Mouse (Mus musculus) midbrain, postnatal 0 days (tissue): Measurements from ENCODE around the gene Olfr599. TPM values are rescaled to one million over a fixed set of nuclear protein-coding genes. Genes with fewer than 3 reads are reported as not detected.
"Not testable (repeated sequence)": the region's sequence is repeated elsewhere in the genome, so short reads cannot be mapped to it uniquely, and the experiment has no call there.

ENCODE experiments used
- ATAC-seq: fragments of 200-750 bp; cut with Nextera tagmentation; 2 replicates; pipeline ENCODE4 v1.8.0; 2017; ENCODE audit warnings: moderate number of reproducible peaks, mild to moderate bottlenecking, moderate TSS enrichment, moderate library complexity; ENCODE audit not compliant: low FRiP score
- DNase-seq: peaks from one replicate; pipeline ENCODE4 v3.0.0-alpha.2; 2015; ENCODE audit warnings: low spot score
- H3K27ac ChIP-seq: fragments of 300-500 bp; sonication (generic); 2 replicates; pipeline ENCODE4 v1.5.1; 2014; ENCODE audit warnings: low read depth, mild to moderate bottlenecking, low read length, mixed read lengths
- H3K27me3 ChIP-seq: fragments of 300-500 bp; sonication (generic); 2 replicates; pipeline ENCODE4 v1.6.1; 2014; ENCODE audit warnings: low read length, control low read depth, mixed read lengths; ENCODE audit not compliant: insufficient read depth
- H3K36me3 ChIP-seq: fragments of 300-500 bp; sonication (generic); 2 replicates; pipeline ENCODE4 v1.6.1; 2014; ENCODE audit warnings: low read length, control low read depth, mixed read lengths; ENCODE audit not compliant: insufficient read depth
- H3K4me1 ChIP-seq: fragments of 300-500 bp; sonication (generic); 2 replicates; pipeline ENCODE4 v1.6.1; 2014; ENCODE audit warnings: mild to moderate bottlenecking, control low read depth, antibody characterized with exemption, low read length, mixed read lengths; ENCODE audit not compliant: insufficient read depth
- H3K4me2 ChIP-seq: fragments of 300-500 bp; sonication (generic); 2 replicates; pipeline ENCODE4 v1.6.1; 2014; ENCODE audit warnings: low read depth, mild to moderate bottlenecking, low read length, mixed read lengths; ENCODE audit not compliant: poor library complexity, severe bottlenecking
- H3K4me3 ChIP-seq: fragments of 300-500 bp; sonication (generic); 2 replicates; pipeline ENCODE4 v1.5.1; 2014; ENCODE audit warnings: low read depth, mild to moderate bottlenecking, low read length, moderate library complexity
- H3K9ac ChIP-seq: fragments of 300-500 bp; sonication (generic); replicated peaks from 2 replicates; pipeline ENCODE4 v1.6.1; 2014; ENCODE audit warnings: mild to moderate bottlenecking, low read length, moderate library complexity, mixed read lengths; ENCODE audit not compliant: poor library complexity, severe bottlenecking
- H3K9me3 ChIP-seq: fragments of 300-500 bp; sonication (generic); 2 replicates; pipeline ENCODE4 v1.6.1; 2016; ENCODE audit warnings: low read length, control low read depth
- CTCF ChIP-seq: IDR thresholded peaks from 2 replicates; pipeline ENCODE4 v1.5.1; 2016; ENCODE audit warnings: antibody characterized with exemption, mild to moderate bottlenecking
- WGBS: fragments of 180-500 bp; shearing (Covaris S2); extraction: QIAGEN DNeasy Blood & Tissue Kit; methylation state at CpG from one replicate; pipeline ENCODE4 v1.1.7; 2014; 5-methylcytosine and 5-hydroxymethylcytosine counted together
- polyA plus RNA-seq: library from polyadenylated mRNA; unstranded; fragments of >200 nt; fragmentation: Nextera tagmentation; extraction: Ambion mirVana; gene quantifications from 2 replicates; pipeline ENCODE4 v1.2.1, GENCODE M21; 2015
- total RNA-seq: library from RNA; depleted of rRNA; stranded (reverse); fragments of >200 nt; gene quantifications from 2 replicates; pipeline ENCODE4 v1.2.3, GENCODE M21; 2014; rRNA removed

Gene Olfr599
- total RNA-seq (not detected in 2 replicates), polyA plus RNA-seq (not detected in 2 replicates)

- H3K27ac ChIP-seq: no peak within 1 kb of the TSS
- H3K9ac ChIP-seq: no peak within 1 kb of the TSS
- no peak within 1 kb of the TSS for H3K4me3 ChIP-seq
- ATAC-seq (no peak), DNase-seq (no peak)
- TF ChIP-seq CTCF: no peak
- no peaks in the 10 kb centered on the region for H3K9me3 ChIP-seq
- H3K4me1 ChIP-seq: no peaks in the 10 kb centered on the region
- 78% methylated on average over 1 of the region's 1 CpGs for WGBS
- H3K36me3 ChIP-seq: no peaks in the 10 kb centered on the region
- H3K27me3 ChIP-seq: no peaks in the 10 kb centered on the region
- no peak within 1 kb of the TSS for H3K4me2 ChIP-seq
Observed at GRCm38 (mm10) chr7:103335617-103336016, at the start of gene Olfr599. Gene Olfr599 (plus strand): TSS chr7:103335917.

GRCm38 (mm10) chr7:103305348-103305747 lies 30.4 kb upstream of the Olfr599 start, which contains the start of gene Olfr596:
Gene Olfr596 (plus strand): TSS chr7:103305648.
- H3K4me1 ChIP-seq, DNase-seq, H3K4me3 ChIP-seq, H3K4me2 ChIP-seq, H3K27ac ChIP-seq, H3K36me3 ChIP-seq, ATAC-seq, H3K9ac ChIP-seq, H3K9me3 ChIP-seq, H3K27me3 ChIP-seq: not testable (repeated sequence)
- WGBS: 81% methylated on average over 2 of the region's 2 CpGs

- not testable (repeated sequence) for H3K4me3 ChIP-seq, H3K27ac ChIP-seq, H3K27me3 ChIP-seq, H3K36me3 ChIP-seq, H3K9ac ChIP-seq, H3K9me3 ChIP-seq, DNase-seq, H3K4me2 ChIP-seq, ATAC-seq, H3K4me1 ChIP-seq
- 91% methylated on average over 2 of the region's 2 CpGs for WGBS
Observed at GRCm38 (mm10) chr7:103316015-103316414, 19.7 kb upstream of the Olfr599 start, which contains the start of gene Olfr597. Gene Olfr597 (plus strand): TSS chr7:103316315.

- Histone ChIP-seq H3K4me2 (no peak within 1 kb of the TSS), H3K4me1 (no peaks in the 10 kb centered on the region), H3K27ac (no peak within 1 kb of the TSS), H3K4me3 (no peak within 1 kb of the TSS), H3K9me3 (no peaks in the 10 kb centered on the region), H3K9ac (no peak within 1 kb of the TSS), H3K27me3 (no peaks in the 10 kb centered on the region), H3K36me3 (no peaks in the 10 kb centered on the region)
- TF ChIP-seq CTCF: no peak
- DNase-seq: no peak
- no peak for ATAC-seq
Observed at GRCm38 (mm10) chr7:103323268-103323667, 12.4 kb upstream of the Olfr599 start, which contains the start of gene Olfr598. Gene Olfr598 (plus strand): TSS chr7:103323568.

- H3K4me1 ChIP-seq: no peaks in the 10 kb centered on the region
- no peaks in the 10 kb centered on the region for H3K27me3 ChIP-seq
- no peak within 1 kb of the TSS for H3K27ac ChIP-seq
- no peak within 1 kb of the TSS for H3K4me3 ChIP-seq
- no peak within 1 kb of the TSS for H3K4me2 ChIP-seq
- ATAC-seq (no peak), DNase-seq (no peak)
- H3K9ac ChIP-seq: no peak within 1 kb of the TSS
- no peaks in the 10 kb centered on the region for H3K9me3 ChIP-seq
- no peak for TF ChIP-seq CTCF
- H3K36me3 ChIP-seq: no peaks in the 10 kb centered on the region
Observed at GRCm38 (mm10) chr7:103349569-103349968, 13.9 kb downstream of the Olfr599 start, which contains the start of gene Olfr600. Gene Olfr600 (minus strand): TSS chr7:103349669.

- H3K36me3 ChIP-seq: no peaks in the 10 kb centered on the region
- H3K9me3 ChIP-seq: no peaks in the 10 kb centered on the region
- no peak for DNase-seq
- no peak within 1 kb of the TSS for H3K4me2 ChIP-seq
- H3K27ac ChIP-seq: no peak within 1 kb of the TSS
- no peak within 1 kb of the TSS for H3K4me3 ChIP-seq
- 90% methylated on average over 1 of the region's 1 CpGs for WGBS
- TF ChIP-seq CTCF: no peak
- no peak for ATAC-seq
- no peak within 1 kb of the TSS for H3K9ac ChIP-seq
- no peaks in the 10 kb centered on the region for H3K4me1 ChIP-seq
- no peaks in the 10 kb centered on the region for H3K27me3 ChIP-seq
Observed at GRCm38 (mm10) chr7:103362555-103362954, 26.8 kb downstream of the Olfr599 start, which contains the start of gene Olfr601. Gene Olfr601 (minus strand): TSS chr7:103362655.
